Mouse (Mus musculus) myocyte (in vitro differentiated cells): ENCODE results near the gene St3gal4. TPM values are rescaled to one million over a fixed set of nuclear protein-coding genes. Genes with fewer than 3 reads are reported as not detected.

Source experiments
- H3K27me3 ChIP-seq: one replicate; pipeline ENCODE4 v1.6.1; 2011; ENCODE audit not compliant: control insufficient read depth, insufficient read depth, insufficient read length
- H3K36me3 ChIP-seq: one replicate; pipeline ENCODE4 v1.6.1; 2011; ENCODE audit not compliant: control insufficient read depth, insufficient read depth
- H3K4me2 ChIP-seq: one replicate; pipeline ENCODE4 v1.6.1; 2011; ENCODE audit warnings: low read depth, control low read depth
- H3K4me3 ChIP-seq: one replicate; pipeline ENCODE4 v1.5.1; 2011; ENCODE audit warnings: mild to moderate bottlenecking, control low read depth, moderate library complexity
- H3K79me2 ChIP-seq: one replicate; pipeline ENCODE4 v1.6.1; 2011; ENCODE audit not compliant: control insufficient read depth, insufficient read depth
- H3ac ChIP-seq: one replicate; pipeline ENCODE4 v1.6.1; 2011; ENCODE audit not compliant: control insufficient read depth, insufficient read length
- CEBPB ChIP-seq: IDR thresholded peaks from 2 replicates; pipeline ENCODE4 v1.6.1; 2011; ENCODE audit warnings: mild to moderate bottlenecking, moderate library complexity; ENCODE audit not compliant: poor library complexity, insufficient read depth, severe bottlenecking
- E2F4 ChIP-seq: IDR thresholded peaks from one replicate; pipeline ENCODE4 v1.6.1; 2011; ENCODE audit warnings: mild to moderate bottlenecking, control low read depth, moderate library complexity; ENCODE audit not compliant: insufficient read depth
- MAX ChIP-seq: IDR thresholded peaks from one replicate; pipeline ENCODE4 v1.6.1; 2011; ENCODE audit warnings: low read depth, mild to moderate bottlenecking, control low read depth
- MYOD1 ChIP-seq, 3 experiments: IDR thresholded peaks; one replicate each; pipeline ENCODE4 v1.6.1; 2011; ENCODE audit warnings: control low read depth in 2 of 3, low read depth in 2 of 3, mild to moderate bottlenecking in 2 of 3, moderate library complexity in 1 of 3; ENCODE audit not compliant: insufficient read length in 2 of 3, control insufficient read depth in 1 of 3
- MYOG ChIP-seq, 3 experiments: IDR thresholded peaks; one replicate each; pipeline ENCODE4 v1.6.1; 2011; ENCODE audit warnings: control low read depth in 2 of 3, low read depth in 2 of 3, mild to moderate bottlenecking in 2 of 3; ENCODE audit not compliant: insufficient read length in 2 of 3, control insufficient read depth in 1 of 3, insufficient read depth in 1 of 3
- POLR2A ChIP-seq: IDR thresholded peaks from one replicate; pipeline ENCODE4 v1.6.1; 2011; ENCODE audit warnings: low read depth, mild to moderate bottlenecking, control low read depth, moderate library complexity; ENCODE audit not compliant: insufficient read length
- POLR2AphosphoS2 ChIP-seq: IDR thresholded peaks from one replicate; pipeline ENCODE4 v1.6.1; 2011; ENCODE audit warnings: low read depth, control low read depth; ENCODE audit not compliant: insufficient read length
- REST ChIP-seq: IDR thresholded peaks from one replicate; pipeline ENCODE4 v1.6.1; 2011; ENCODE audit warnings: mild to moderate bottlenecking, control low read depth, moderate library complexity; ENCODE audit not compliant: insufficient read depth, insufficient read length
- SRF ChIP-seq: IDR thresholded peaks from one replicate; pipeline ENCODE4 v1.6.1; 2011; ENCODE audit warnings: low read depth; ENCODE audit not compliant: control insufficient read depth, insufficient read length
- TCF12 ChIP-seq: IDR thresholded peaks from one replicate; pipeline ENCODE4 v1.6.1; 2011; ENCODE audit warnings: mild to moderate bottlenecking, control low read depth; ENCODE audit not compliant: poor library complexity, insufficient read depth, severe bottlenecking
- TCF3 ChIP-seq: IDR thresholded peaks from one replicate; pipeline ENCODE4 v1.6.1; 2011; ENCODE audit warnings: low read depth, control low read depth; ENCODE audit not compliant: insufficient read length
- USF1 ChIP-seq: IDR thresholded peaks from one replicate; pipeline ENCODE4 v1.6.1; 2011; ENCODE audit warnings: low read depth, mild to moderate bottlenecking, control low read depth, moderate library complexity
- polyA plus RNA-seq: library from polyadenylated mRNA; unstranded; fragments of >200 nt; fragmentation: generic; extraction: Trizol; gene quantifications from one replicate; pipeline ENCODE4 v1.2.1, GENCODE M21; 2012; ENCODE audit warnings: missing spikeins

St3gal4 gene
- polyA plus RNA-seq, 1 experiment, result 24.0 TPM

GRCm38 (mm10) chr9:35114234-35114633 lies 4.8 kb downstream of the St3gal4 start:
- Histone ChIP-seq H3K4me3 (no peak overlapping the region), H3ac (no peak overlapping the region), H3K36me3 (no peaks in the 10 kb centered on the region), H3K27me3 (no peaks in the 10 kb centered on the region), H3K4me2 (no peak overlapping the region), H3K79me2 (peaks cover 75% of the 10 kb centered on the region)
- TF ChIP-seq MYOG (IDR thresholded peaks at IDR 0.05; ENCODE audit: control insufficient read depth in 1 of 3, insufficient read depth in 1 of 3, insufficient read length in 2 of 3, low read depth in 2 of 3), result no peak
- no peak for TF ChIP-seq MAX
- TF ChIP-seq TCF3, result no peak
- TF ChIP-seq E2F4, result no peak
- TF ChIP-seq POLR2A, result no peak
- TF ChIP-seq TCF12, result no peak
- TF ChIP-seq USF1, result no peak
- TF ChIP-seq REST, result no peak
- no peak for TF ChIP-seq SRF
- no peak for TF ChIP-seq MYOD1 (IDR thresholded peaks at IDR 0.05; ENCODE audit: control insufficient read depth in 1 of 3, insufficient read length in 2 of 3, low read depth in 2 of 3)
- no peak for TF ChIP-seq CEBPB
- no peak for TF ChIP-seq POLR2AphosphoS2

GRCm38 (mm10) chr9:35111941-35112595 lies 7.0 kb downstream of the St3gal4 start:
- H3K36me3 ChIP-seq, result no peaks in the 10 kb centered on the region
- H3K79me2 ChIP-seq, result peaks cover 91% of the 10 kb centered on the region
- TF ChIP-seq E2F4 (no peak), MYOG (IDR thresholded peaks at IDR 0.05; ENCODE audit: control insufficient read depth in 1 of 3, insufficient read depth in 1 of 3, insufficient read length in 2 of 3, low read depth in 2 of 3) (no peak), SRF (no peak), MYOD1 (IDR thresholded peaks at IDR 0.05; ENCODE audit: control insufficient read depth in 1 of 3, insufficient read length in 2 of 3, low read depth in 2 of 3) (no peak), POLR2A (no peak), POLR2AphosphoS2 (no peak), MAX (no peak), TCF3 (no peak), REST (no peak)
- no peak overlapping the region for H3ac ChIP-seq
- no peak overlapping the region for H3K4me3 ChIP-seq
- peak overlapping the region; percentile 22 for H3K4me2 ChIP-seq
- no peaks in the 10 kb centered on the region for H3K27me3 ChIP-seq

GRCm38 (mm10) chr9:35111446-35111845 lies 7.6 kb downstream of the St3gal4 start:
- no peak overlapping the region for H3K4me3 ChIP-seq
- no peak overlapping the region for H3K4me2 ChIP-seq
- H3K36me3 ChIP-seq, result no peaks in the 10 kb centered on the region
- no peak for TF ChIP-seq POLR2AphosphoS2
- TF ChIP-seq MYOD1 (IDR thresholded peaks at IDR 0.05; ENCODE audit: control insufficient read depth in 1 of 3, insufficient read length in 2 of 3, low read depth in 2 of 3), result no peak
- TF ChIP-seq CEBPB, result no peak
- no peak for TF ChIP-seq E2F4
- TF ChIP-seq TCF12, result no peak
- TF ChIP-seq REST, result no peak
- TF ChIP-seq POLR2A, result no peak
- TF ChIP-seq MAX, result no peak
- no peak for TF ChIP-seq USF1
- TF ChIP-seq MYOG (IDR thresholded peaks at IDR 0.05; ENCODE audit: control insufficient read depth in 1 of 3, insufficient read depth in 1 of 3, insufficient read length in 2 of 3, low read depth in 2 of 3), result no peak
- TF ChIP-seq SRF, result no peak
- no peak for TF ChIP-seq TCF3
- H3K79me2 ChIP-seq, result peaks cover 92% of the 10 kb centered on the region
- H3ac ChIP-seq, result no peak overlapping the region
- H3K27me3 ChIP-seq, result no peaks in the 10 kb centered on the region

- Histone ChIP-seq H3K79me2 (peaks cover 90% of the 10 kb centered on the region), H3K36me3 (no peaks in the 10 kb centered on the region), H3ac (no peak overlapping the region), H3K4me3 (no peak overlapping the region), H3K27me3 (no peaks in the 10 kb centered on the region), H3K4me2 (no peak overlapping the region)
- TF ChIP-seq POLR2A (no peak), USF1 (no peak), MAX (no peak), MYOD1 (IDR thresholded peaks at IDR 0.05; ENCODE audit: control insufficient read depth in 1 of 3, insufficient read length in 2 of 3, low read depth in 2 of 3) (no peak), E2F4 (no peak), TCF12 (no peak), SRF (no peak), POLR2AphosphoS2 (no peak), MYOG (IDR thresholded peaks at IDR 0.05; ENCODE audit: control insufficient read depth in 1 of 3, insufficient read depth in 1 of 3, insufficient read length in 2 of 3, low read depth in 2 of 3) (no peak), CEBPB (no peak), REST (no peak), TCF3 (no peak)
Observed at GRCm38 (mm10) chr9:35110567-35110966, 8.5 kb downstream of the St3gal4 start.
